Mouse (Mus musculus) heart, adult 2 months (tissue): ENCODE data around the gene Lars2.

Experiments
- CTCF ChIP-seq: fragments of 200-600 bp; IDR thresholded peaks from 2 replicates; pipeline ENCODE4 v1.8.1; 2022; ENCODE audit warnings: antibody characterized with exemption, mild to moderate bottlenecking, moderate library complexity
- POLR2A ChIP-seq: fragments of 200-500 bp; IDR thresholded peaks from 2 replicates; pipeline ENCODE4 v1.6.1; 2011; ENCODE audit warnings: mild to moderate bottlenecking, low read depth, low read length, control low read depth; ENCODE audit not compliant: insufficient read depth

DNA sequence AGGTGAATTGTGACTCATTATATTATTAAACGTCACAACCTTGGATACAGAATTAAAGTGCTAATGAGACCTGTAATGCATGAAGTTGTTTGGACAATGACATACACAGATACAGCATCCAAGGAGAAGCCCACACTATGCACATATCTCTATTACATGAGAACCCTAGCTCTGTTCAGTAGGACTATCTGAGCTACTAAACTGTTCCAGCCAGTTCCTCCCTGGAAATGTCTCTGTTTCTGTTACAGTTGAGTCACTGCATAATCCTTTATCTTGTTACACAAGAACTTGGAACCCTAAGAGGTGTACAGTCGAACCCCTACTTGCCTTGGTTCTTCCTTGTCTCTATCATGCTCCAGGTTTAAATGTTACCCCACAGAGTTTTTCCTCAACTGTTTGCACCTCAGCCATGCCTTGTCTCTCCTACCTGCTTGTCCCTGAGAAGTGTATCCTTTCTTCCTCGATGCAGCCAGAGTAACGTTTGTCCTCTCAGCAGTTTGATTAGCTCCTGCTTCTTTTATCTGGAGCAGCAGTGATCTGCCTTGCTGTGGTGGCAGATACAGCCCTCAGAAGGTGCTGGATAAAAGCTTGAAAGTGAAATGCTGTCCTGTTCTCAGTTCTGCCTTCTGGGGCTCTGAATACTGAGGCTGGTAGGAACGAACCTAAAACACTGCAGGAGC, 101.8 kb downstream of the Lars2 start:
- TF ChIP-seq CTCF: no peak
- no peak for TF ChIP-seq POLR2A
